Mouse (Mus musculus) layer of hippocampus, adult 11-12 months (tissue): ENCODE data around the gene Armt1.

Experiments
- DNase-seq: peaks from one replicate; pipeline ENCODE4 v3.0.0; 2022; ENCODE audit warnings: low spot score

Gene Armt1

DNA sequence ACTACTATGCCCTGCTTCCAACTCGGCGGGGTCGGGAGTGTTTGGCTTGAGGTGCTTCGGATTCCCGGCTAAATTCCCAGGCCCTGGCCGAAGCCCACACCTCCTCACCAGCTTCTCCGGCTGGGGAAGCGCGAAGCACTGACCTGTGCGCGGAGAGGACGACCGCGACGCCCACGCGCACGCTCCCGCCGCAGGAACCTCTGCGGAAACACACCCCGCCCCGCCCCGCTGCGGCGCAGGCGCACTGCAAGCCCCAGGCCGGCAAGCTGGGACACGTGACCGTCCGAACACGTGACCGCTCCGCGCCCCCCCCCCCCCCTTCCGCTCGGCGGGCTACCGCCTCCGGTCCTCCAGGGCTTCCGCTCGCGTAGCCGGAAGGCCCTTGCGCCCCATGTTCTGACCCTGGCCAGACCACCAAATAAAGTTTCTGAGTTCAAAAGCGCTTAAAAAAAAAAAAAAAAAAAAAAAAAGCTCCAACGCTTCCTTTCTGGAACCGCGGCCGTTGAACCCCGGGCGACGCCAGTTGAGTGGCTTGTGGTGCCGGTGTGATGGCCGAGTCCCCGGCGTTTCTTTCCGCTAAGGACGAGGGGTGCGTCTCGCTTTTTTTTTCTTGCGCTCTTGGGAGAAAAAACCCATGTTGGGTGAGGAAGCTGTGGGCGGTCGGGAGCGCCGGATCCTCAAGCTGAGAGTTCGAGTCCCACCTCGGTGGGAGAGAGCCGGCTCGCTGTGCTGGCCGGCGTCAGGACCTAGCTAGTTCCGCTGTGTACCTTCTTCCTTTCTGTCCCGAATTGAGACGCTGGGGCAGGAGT lies at the start of gene Armt1, which contains the start of gene Rmnd1:
TSS of gene Armt1 (plus strand) at position 345 of the 809 bp plus-strand sequence.
TSS of gene Rmnd1 (minus strand) at position 266 of the 809 bp plus-strand sequence.
- peak; percentile 93 for DNase-seq

DNA sequence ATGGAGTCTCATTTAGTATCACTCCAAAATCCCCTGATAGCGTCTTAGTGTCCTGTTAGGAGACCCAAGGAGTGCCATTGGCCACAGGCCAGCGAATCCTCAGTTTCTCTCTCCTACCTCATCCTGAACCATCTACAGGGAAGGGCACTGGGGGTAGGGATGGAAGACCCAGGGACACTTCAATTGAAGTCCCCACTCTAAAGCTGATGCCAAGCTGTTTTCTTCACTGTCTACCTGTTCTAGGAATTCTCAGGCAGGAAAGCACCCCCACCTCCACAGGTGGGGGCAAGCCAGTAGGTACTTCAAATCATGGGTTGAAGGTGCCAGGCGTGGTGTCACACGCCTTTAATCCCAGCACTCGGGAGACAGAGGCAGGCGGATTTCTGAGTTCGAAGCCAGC lies 48.0 kb upstream of the Armt1 start:
- DNase-seq = no peak

GRCm38 (mm10) chr10:4386609-4387591 lies 45.4 kb upstream of the Armt1 start:
- DNase-seq = peak; percentile 96

DNA sequence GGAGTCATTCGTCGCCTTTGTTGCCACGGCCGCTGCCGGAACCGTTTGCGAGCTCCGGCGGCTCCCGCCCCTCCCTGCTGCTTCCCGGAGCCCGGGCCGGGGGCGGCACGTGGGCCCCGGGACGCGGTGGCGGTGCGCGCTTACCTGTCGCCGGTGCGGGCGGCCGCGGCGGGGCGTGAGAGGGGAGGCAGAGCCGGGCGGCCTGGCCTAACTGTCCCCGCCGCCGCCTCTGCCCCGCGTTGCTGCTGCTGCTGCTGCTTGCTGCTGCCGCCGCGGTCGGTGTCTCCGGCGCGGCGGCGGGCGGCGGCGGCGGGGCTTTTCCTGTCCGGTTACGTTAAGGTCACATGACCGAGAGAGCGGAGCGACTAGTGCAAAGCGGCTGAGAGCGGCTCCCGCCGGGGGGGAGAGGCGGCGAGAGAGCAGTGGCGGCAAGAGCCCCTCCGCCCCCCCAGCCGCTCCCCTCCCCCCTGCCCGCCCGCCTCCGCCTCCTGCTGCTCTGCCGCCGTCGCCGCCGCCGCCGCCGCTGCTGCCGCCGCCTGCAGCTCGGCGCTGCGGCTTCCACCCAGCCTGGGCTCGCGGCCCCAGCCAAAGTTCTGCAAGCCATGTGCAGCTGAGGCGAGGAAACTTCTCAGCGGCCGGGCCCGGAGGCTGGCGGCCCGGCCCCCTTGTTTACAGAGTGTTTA lies 44.4 kb upstream of the Armt1 start, which contains the start of gene Zbtb2:
TSS of gene Zbtb2 (minus strand) at position 408 of the 683 bp plus-strand sequence.
- peak; percentile 69 for DNase-seq

DNA sequence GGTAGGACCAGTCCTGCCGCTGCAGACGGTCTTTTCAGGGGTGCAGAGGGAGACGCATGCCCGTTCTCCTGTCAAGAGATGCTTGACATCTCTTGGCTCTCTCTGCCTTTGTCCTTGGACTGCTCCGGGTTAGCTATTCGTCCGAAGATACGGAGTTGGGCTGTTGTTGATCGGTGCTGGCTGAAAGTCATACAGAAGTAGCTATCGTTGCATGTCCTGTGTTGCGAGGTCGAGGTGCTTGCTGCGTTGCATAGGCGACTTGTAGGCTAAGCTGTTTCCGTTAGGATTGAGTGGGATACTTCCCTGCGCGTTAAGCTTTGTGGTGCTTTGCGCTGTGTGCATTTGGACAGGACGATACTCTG lies 43.9 kb upstream of the Armt1 start:
- no peak for DNase-seq

GRCm38 (mm10) chr10:4389036-4389435 lies 43.2 kb upstream of the Armt1 start:
- no peak for DNase-seq

GRCm38 (mm10) chr10:4389461-4390112 lies 42.7 kb upstream of the Armt1 start:
- no peak for DNase-seq

- DNase-seq = no peak
These were observed 41.7 kb upstream of the Armt1 start for GRCm38 (mm10) chr10:4390550-4390949.

GRCm38 (mm10) chr10:4391076-4391475 lies 41.2 kb upstream of the Armt1 start:
- DNase-seq = no peak

DNA sequence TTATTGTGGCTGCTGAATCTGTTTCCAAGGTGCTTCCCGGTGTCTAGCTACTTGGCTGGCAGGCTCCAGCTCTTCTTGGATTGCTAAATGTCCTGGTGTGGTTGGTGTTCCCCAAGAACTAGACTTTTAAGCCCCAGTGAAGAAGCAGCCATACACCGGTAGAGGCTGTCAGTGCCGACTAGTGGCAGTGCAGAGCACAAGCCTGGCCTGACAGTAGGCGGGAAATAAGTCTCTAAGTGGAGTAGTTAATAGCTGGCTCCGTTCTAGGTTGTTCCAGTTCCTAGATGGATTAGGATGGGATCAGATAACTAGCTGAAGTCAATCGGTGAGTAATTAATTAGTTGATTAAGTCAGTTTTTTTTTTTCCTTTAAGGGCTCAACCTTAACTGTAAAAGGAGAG lies 40.4 kb upstream of the Armt1 start:
- DNase-seq = peak; percentile 39

- DNase-seq = no peak
These were observed 36.9 kb upstream of the Armt1 start for GRCm38 (mm10) chr10:4395321-4395720.

DNA sequence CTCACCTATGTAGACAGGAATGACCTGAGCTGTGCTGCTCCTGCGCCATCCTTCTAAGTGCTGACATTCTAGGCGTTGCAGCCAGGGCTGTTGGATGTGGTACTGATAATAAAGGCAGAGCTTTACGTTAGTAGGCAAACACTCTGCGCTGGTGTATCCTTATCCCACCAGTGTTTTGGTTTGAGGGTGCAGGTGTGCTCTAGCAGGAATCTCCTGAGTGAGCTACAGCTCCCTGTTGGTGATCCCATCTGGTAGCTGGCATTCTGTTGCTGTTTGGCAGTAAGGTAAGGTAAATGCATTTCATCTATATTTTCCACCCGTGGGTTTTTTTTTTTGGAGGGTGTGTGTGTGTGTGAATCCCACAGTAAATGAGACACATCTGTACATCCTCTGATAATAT lies 34.2 kb upstream of the Armt1 start:
- DNase-seq = no peak

GRCm38 (mm10) chr10:4404895-4405491 lies 27.3 kb upstream of the Armt1 start:
- peak; percentile 73 for DNase-seq

- no peak for DNase-seq
These were observed 26.8 kb upstream of the Armt1 start for GRCm38 (mm10) chr10:4405511-4405910.

DNA sequence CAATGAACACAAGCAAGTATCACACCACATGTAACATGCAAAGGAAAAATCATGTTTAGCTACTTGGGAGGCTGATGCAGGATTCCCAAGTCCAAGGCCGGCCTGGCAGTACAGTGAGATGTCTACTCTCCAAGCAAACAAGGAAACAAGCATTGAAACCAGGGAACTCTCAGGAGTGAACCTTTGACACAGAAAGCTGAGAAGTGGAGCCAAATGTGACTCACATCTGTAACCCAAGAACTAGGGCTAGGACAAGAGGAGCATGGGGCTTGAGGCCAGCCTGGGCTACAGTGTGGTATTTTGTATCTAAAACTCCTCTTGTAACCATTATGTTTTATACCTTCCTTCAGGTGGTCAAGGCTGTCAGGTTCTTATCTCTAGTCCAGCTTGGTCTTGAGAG lies 25.1 kb upstream of the Armt1 start:
- DNase-seq = no peak

- no peak for DNase-seq
These were observed 7.0 kb upstream of the Armt1 start for GRCm38 (mm10) chr10:4425245-4425644.

- DNase-seq = no peak
These were observed 1.9 kb upstream of the Armt1 start for GRCm38 (mm10) chr10:4430399-4430798.

DNA sequence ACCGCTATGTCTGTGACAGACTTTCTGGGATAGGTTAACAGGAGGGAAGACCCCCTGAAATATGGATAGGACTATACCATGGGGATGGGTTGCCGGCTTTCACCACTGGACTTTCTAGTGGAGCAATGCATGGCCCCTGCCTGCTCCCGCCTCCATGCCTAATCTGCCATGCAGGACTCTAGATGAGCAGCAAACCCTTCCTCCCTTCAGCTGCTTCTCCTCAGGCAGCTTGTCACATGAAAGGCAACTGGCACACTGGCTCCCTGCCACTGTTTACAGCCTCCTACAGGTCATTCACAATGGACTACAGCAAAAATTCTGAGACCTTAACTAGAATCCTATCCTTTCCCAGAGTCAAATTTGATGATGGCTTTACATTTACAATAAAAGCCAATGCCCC lies 1.4 kb upstream of the Armt1 start:
- no peak for DNase-seq

DNA sequence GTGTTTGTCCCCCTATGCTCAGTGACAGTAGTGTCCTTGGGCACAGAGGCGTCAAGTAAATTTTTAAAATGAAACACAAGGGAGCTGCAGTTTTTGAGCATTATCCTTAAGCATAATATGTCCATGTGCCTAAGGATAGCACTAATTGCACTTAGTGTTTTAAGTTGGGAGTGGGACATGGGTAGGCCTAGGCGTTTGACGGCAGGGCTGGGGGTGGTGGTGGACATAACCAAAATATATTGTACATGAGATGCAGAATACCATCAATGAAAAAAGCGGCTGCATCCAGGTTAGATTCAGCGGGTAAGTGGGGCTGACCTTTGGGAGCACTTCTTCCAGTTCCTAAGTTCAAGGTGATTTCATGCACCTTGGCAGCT lies 533 bp upstream of the Armt1 start:
- no peak for DNase-seq

GRCm38 (mm10) chr10:4432996-4433755 lies 909 bp downstream of the Armt1 start:
- no peak for DNase-seq
